Mouse (Mus musculus) neural tube, embryonic 13.5 days (tissue): ENCODE results near the gene Gnaz. TPM values are rescaled to one million over a fixed set of nuclear protein-coding genes. Genes with fewer than 3 reads are reported as not detected.

Experiments used
- ATAC-seq: fragments of 200-750 bp; cut with Nextera tagmentation; 2 replicates; pipeline ENCODE4 v1.8.0; 2017; ENCODE audit warnings: low read depth, mild to moderate bottlenecking, moderate TSS enrichment, moderate library complexity
- H3K27ac ChIP-seq: fragments of 300-500 bp; sonication (generic); replicated peaks from 2 replicates; pipeline ENCODE4 v1.5.1; 2015; ENCODE audit warnings: moderate library complexity, mild to moderate bottlenecking, inconsistent platforms
- H3K27me3 ChIP-seq: fragments of 300-500 bp; sonication (generic); 2 replicates; pipeline ENCODE4 v1.6.1; 2015; ENCODE audit warnings: mild to moderate bottlenecking, inconsistent platforms
- H3K36me3 ChIP-seq: fragments of 300-500 bp; sonication (generic); 2 replicates; pipeline ENCODE4 v1.6.1; 2015; ENCODE audit warnings: mild to moderate bottlenecking, inconsistent platforms
- H3K4me1 ChIP-seq: fragments of 300-500 bp; sonication (generic); replicated peaks from 2 replicates; pipeline ENCODE4 v1.6.1; 2015; ENCODE audit warnings: inconsistent platforms
- H3K4me2 ChIP-seq: fragments of 300-500 bp; sonication (generic); 2 replicates; pipeline ENCODE4 v1.6.1; 2015; ENCODE audit warnings: inconsistent platforms, mild to moderate bottlenecking, moderate library complexity
- H3K4me3 ChIP-seq: fragments of 300-500 bp; sonication (generic); 2 replicates; pipeline ENCODE4 v1.5.1; 2015; ENCODE audit warnings: mild to moderate bottlenecking, inconsistent platforms
- H3K9ac ChIP-seq: fragments of 300-500 bp; sonication (generic); 2 replicates; pipeline ENCODE4 v1.6.1; 2015; ENCODE audit warnings: moderate library complexity, mild to moderate bottlenecking, inconsistent platforms
- H3K9me3 ChIP-seq: fragments of 300-500 bp; sonication (generic); 2 replicates; pipeline ENCODE4 v1.6.1; 2016; ENCODE audit warnings: inconsistent platforms
- WGBS: fragments of 180-500 bp; shearing (Covaris S2); methylation state at CpG from one replicate; pipeline ENCODE4 v1.1.7; 2015; 5-methylcytosine and 5-hydroxymethylcytosine counted together
- polyA plus RNA-seq: library from polyadenylated mRNA; unstranded; fragments of >200 nt; fragmentation: Nextera tagmentation; extraction: Ambion mirVana; gene quantifications from 2 replicates; pipeline ENCODE4 v1.2.1, GENCODE M21; 2015

The Gnaz gene
- polyA plus RNA-seq = 46.1 and 51.9 TPM in 2 replicates

DNA sequence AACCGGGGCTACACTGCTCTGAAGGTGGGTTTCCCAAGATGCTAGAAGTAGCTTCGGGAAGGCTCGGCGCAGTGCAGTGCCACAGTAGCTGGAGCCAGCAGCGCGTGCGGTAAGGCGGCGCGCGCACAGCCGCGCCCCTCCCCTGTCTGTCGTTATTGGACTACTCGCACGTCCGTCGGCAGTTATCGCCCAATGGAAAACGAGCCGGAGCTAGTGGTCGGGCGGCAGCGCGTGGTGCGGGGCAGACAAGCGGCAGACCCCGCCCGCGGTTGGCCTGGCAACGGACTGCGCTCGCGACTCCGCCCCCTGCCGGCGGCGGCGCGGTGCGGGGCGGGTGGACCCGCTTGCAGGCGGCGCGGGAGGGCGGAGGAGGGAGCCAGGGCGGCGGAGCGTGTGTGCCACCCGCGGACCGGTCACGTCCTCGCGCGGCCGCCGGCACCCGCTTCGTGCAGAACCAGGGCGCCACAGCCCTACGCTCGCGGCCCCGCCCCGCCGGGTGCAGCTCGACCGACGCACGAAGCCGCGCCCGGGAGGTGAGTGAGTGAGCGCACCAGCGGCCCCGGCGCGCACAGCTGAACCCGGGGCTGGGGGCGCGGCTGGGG, at the start of gene Gnaz:
Gnaz (plus strand) TSS at position 328 of the 602 bp plus-strand sequence.
- under 1% methylated on average over 70 of the region's 83 CpGs for WGBS
- Histone ChIP-seq H3K27ac (peak within 1 kb of the TSS; percentile 72), H3K36me3 (no peaks in the 10 kb centered on the region), H3K9me3 (no peaks in the 10 kb centered on the region), H3K4me1 (peaks cover 26% of the 10 kb centered on the region), H3K4me2 (peak within 1 kb of the TSS; percentile 89), H3K9ac (peak within 1 kb of the TSS; percentile 88), H3K4me3 (peak within 1 kb of the TSS; percentile 60), H3K27me3 (peaks cover 19% of the 10 kb centered on the region)
- peak; percentile 97 for ATAC-seq

DNA sequence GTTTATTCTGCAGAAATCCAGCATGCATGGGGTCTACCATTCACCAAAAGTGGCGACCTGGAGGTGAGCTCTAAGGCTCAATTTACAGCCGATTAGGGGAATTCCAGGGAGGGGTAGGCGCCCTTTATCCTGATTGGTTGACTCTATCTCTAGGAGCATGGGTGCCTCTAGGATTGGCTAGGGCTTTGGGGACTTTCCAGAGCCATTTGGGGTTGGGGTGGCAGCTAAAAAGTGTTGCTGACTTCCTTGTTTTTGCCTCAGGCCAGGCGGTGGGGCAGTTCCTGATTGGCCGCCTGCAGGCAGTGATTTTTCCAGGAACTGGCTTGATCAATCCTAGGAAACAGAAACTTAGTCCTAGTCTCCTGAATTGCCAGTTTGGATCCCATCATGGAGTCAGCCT, 47.7 kb upstream of the Gnaz start:
- H3K4me3 ChIP-seq = no peak overlapping the region
- ATAC-seq = no peak
- WGBS = 46% methylated on average over 5 of the region's 5 CpGs
- H3K27me3 ChIP-seq = no peaks in the 10 kb centered on the region
- no peaks in the 10 kb centered on the region for H3K36me3 ChIP-seq
- no peak overlapping the region for H3K9ac ChIP-seq
- H3K4me1 ChIP-seq = no peaks in the 10 kb centered on the region
- no peak overlapping the region for H3K27ac ChIP-seq
- no peak overlapping the region for H3K4me2 ChIP-seq
- no peaks in the 10 kb centered on the region for H3K9me3 ChIP-seq

DNA sequence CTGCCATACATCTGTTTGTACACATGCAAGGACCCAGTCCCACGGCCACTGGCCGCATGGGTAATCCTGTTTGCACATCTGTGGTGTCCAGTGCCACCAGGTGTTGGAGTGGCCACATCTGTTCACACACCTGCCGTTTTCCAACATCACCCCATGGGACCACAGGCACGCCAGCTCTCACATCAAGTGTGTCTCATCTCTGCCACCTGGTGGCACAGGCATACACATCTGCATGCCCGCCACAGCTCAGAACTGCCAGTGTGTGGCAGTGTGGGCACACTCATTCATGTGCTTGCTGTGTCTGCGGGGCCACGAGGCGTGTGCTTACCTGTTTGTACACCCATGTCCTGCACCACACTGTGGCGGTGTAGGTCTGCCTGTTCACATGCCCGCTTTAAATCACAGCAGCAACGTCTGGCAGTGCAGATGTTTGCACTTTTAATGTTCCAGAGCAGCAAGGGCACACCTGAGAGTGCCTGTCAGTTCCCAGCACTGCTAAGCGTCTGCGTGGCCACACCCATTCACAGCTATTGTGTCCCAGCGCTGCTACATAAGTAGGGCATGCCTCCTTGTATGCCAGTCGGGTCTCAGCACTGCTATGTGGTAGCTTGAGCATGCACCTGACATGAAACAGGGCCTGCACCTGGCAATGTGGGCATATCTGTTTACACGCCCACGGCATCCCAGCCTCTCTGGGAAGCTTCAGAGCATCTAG, 46.0 kb upstream of the Gnaz start:
- WGBS = 44% methylated on average over 17 of the region's 17 CpGs
- peak; percentile 54 for ATAC-seq
- no peaks in the 10 kb centered on the region for H3K27me3 ChIP-seq
- no peak overlapping the region for H3K27ac ChIP-seq
- H3K36me3 ChIP-seq = no peaks in the 10 kb centered on the region
- no peak overlapping the region for H3K4me3 ChIP-seq
- H3K4me2 ChIP-seq = no peak overlapping the region
- H3K9ac ChIP-seq = no peak overlapping the region
- H3K9me3 ChIP-seq = no peaks in the 10 kb centered on the region
- H3K4me1 ChIP-seq = peaks cover 4% of the 10 kb centered on the region

DNA sequence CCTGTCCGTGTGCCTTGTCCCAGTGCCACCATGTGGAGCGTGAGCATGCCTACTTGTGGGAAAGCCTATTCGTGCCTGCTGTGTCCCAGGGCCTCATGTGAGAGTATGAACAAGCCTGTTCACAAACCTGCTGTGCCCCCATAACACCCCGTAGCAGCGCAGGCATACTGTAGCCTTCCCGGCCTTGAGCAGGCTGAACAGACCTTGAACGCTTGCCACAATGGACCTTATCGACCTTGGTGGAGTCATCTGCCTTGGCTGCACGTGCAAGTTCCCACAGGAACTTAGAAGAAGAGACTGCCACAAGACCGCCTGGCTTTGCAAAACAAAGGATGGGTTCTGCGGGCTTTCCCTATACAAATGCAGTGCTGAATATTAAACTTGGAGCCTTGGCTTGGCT, 45.4 kb upstream of the Gnaz start:
- WGBS = 91% methylated on average over 11 of the region's 11 CpGs
- no peak overlapping the region for H3K4me2 ChIP-seq
- no peak overlapping the region for H3K4me3 ChIP-seq
- no peaks in the 10 kb centered on the region for H3K36me3 ChIP-seq
- no peaks in the 10 kb centered on the region for H3K27me3 ChIP-seq
- H3K27ac ChIP-seq = no peak overlapping the region
- peaks cover 4% of the 10 kb centered on the region for H3K4me1 ChIP-seq
- ATAC-seq = no peak
- H3K9ac ChIP-seq = no peak overlapping the region
- no peaks in the 10 kb centered on the region for H3K9me3 ChIP-seq

DNA sequence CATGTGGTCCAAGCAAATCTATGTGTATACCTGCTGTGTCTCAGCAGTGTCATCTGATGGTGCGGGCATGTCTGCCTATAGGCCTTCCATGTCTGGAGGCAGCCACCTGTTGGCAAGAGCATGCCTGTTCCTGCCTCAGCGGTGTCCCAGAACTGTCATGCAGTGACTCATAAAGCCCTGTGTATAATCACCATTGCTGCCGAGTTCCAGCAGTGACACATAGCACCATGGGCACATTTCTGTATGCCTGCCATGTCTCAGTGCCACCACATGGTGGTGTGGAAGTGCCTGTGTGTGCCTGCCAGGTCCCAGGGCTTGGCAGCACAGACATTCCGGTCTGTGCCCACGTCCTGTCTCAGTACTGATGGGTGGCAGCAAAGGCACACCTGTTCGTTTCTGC, 44.2 kb upstream of the Gnaz start:
- Histone ChIP-seq H3K27ac (no peak overlapping the region), H3K9me3 (no peaks in the 10 kb centered on the region), H3K9ac (no peak overlapping the region), H3K4me1 (peaks cover 4% of the 10 kb centered on the region), H3K27me3 (no peaks in the 10 kb centered on the region), H3K4me2 (no peak overlapping the region), H3K36me3 (no peaks in the 10 kb centered on the region), H3K4me3 (no peak overlapping the region)
- 60% methylated on average over 6 of the region's 6 CpGs for WGBS
- peak; percentile 45; the same call in 1 of the 2 replicates for ATAC-seq

DNA sequence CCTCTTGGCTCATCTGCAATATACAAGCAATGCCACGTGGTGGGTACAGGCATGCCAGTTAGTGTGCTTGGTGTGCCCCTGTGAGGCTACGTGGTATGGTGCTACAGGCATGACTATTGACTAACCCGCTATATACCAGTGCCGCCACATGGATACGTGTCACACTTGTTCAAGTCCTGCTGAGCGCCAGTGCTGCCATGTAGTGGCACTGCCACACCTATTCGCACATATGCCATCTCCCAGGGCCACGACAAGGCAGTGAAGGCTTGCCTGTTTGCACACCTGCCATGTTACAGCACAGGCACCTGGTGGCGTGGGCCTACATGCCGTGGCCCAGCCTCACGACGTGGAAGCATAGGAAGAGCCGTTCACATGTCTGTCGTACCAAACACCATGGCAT, 42.7 kb upstream of the Gnaz start:
- H3K4me1 ChIP-seq = peaks cover 4% of the 10 kb centered on the region
- H3K4me3 ChIP-seq = no peak overlapping the region
- 90% methylated on average over 14 of the region's 14 CpGs for WGBS
- no peaks in the 10 kb centered on the region for H3K9me3 ChIP-seq
- H3K4me2 ChIP-seq = no peak overlapping the region
- no peak for ATAC-seq
- no peaks in the 10 kb centered on the region for H3K36me3 ChIP-seq
- H3K27me3 ChIP-seq = no peaks in the 10 kb centered on the region
- H3K27ac ChIP-seq = no peak overlapping the region
- no peak overlapping the region for H3K9ac ChIP-seq

DNA sequence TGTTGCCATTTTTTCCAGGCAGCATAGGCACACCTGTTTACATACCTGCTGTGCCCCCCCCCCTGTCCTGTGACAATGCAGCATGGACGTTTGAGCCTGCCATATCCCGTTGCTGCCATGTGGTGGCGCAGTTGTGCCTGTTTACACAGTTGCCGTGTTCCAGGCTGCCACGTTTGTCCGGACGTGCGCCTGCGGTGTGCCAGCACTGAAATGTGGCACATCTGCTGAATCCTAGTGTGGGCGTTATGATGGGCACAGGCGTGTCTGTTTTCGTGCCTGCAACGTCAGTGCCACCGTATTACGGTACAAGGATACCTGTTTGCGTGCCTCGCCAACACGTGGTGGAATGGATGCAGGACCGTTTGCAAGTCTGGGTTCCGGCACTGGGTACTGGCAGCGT, 41.7 kb upstream of the Gnaz start:
- H3K9ac ChIP-seq = no peak overlapping the region

DNA sequence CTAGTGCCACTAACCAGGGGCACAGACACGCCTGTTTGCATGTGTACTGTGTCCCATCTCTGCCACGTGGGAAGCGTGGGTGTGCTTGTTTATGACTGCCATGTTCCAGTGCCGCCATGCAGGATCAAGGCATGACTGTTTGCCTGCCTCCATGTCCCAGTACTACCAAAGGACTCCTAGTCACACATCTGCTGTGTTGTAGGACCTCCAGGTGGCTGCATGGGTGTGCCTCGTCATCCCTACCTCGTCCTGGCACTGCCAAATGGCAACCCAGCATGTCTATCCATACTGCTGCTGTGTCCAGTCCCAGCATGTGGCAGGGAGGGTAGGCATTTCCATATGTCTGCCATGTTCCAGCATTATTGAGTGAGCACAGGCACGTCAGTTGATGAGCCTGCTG, 38.7 kb upstream of the Gnaz start:
- H3K4me3 ChIP-seq = no peak overlapping the region
- H3K36me3 ChIP-seq = no peaks in the 10 kb centered on the region
- no peak overlapping the region for H3K9ac ChIP-seq
- H3K27ac ChIP-seq = no peak overlapping the region
- no peaks in the 10 kb centered on the region for H3K27me3 ChIP-seq
- no peak for ATAC-seq
- no peaks in the 10 kb centered on the region for H3K9me3 ChIP-seq
- H3K4me1 ChIP-seq = peaks cover 4% of the 10 kb centered on the region
- 83% methylated on average over 7 of the region's 7 CpGs for WGBS
- no peak overlapping the region for H3K4me2 ChIP-seq

More for the DNA sequence above, 41.7 kb upstream of the Gnaz start:
- H3K27ac ChIP-seq = no peak overlapping the region
- peak; percentile 14; the same call in 1 of the 2 replicates for ATAC-seq
- WGBS = 15% methylated on average over 21 of the region's 21 CpGs
- H3K27me3 ChIP-seq = no peaks in the 10 kb centered on the region
- H3K36me3 ChIP-seq = no peaks in the 10 kb centered on the region
- H3K4me3 ChIP-seq = peak overlapping the region; percentile 14; the same call in 1 of the 2 replicates
- H3K4me1 ChIP-seq = peaks cover 4% of the 10 kb centered on the region
- H3K4me2 ChIP-seq = peak overlapping the region; percentile 48
- no peaks in the 10 kb centered on the region for H3K9me3 ChIP-seq

DNA sequence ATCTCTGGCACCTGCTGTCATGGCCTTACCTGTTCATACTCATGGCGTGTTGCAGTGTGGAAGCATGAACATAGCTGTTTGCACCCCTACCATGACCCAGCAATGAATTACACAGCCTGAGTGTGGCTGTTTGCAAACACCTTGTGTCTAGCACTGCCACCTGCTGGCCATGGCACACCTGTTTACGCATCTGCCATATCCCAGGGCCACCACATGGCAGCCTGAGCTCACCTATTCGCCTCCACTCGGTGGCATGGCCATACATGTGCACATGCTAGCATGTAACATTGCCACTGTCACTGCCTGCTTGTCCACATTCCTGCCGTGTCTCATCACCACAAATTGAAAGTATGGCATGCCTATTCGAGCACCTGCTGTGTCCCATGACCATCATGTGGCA, 37.4 kb upstream of the Gnaz start:
- H3K9ac ChIP-seq = no peak overlapping the region
- no peak for ATAC-seq
- no peak overlapping the region for H3K27ac ChIP-seq
- peaks cover 4% of the 10 kb centered on the region for H3K4me1 ChIP-seq
- no peaks in the 10 kb centered on the region for H3K27me3 ChIP-seq
- no peak overlapping the region for H3K4me3 ChIP-seq
- H3K9me3 ChIP-seq = no peaks in the 10 kb centered on the region
- H3K4me2 ChIP-seq = no peak overlapping the region
- WGBS = 75% methylated on average over 6 of the region's 6 CpGs
- no peaks in the 10 kb centered on the region for H3K36me3 ChIP-seq

DNA sequence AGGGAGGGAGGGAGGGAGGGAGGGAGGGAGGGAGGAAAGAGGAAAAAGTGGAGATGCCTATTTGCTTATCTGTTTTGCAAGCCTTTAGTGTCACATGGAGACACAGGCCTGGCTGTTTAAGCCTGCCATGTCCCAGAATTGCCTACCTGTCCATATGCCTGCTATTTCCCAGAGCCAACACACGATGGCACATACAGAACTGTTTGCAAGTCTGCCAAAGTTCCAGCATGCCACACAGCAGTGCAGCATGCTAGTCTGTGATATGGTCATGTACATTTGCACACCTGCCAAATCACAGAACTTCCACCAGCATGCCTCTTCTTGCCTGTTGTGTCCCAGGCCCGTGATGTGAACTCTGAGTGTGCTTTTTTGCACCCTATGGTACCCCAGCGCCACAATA, 36.4 kb upstream of the Gnaz start:
- Histone ChIP-seq H3K9ac (no peak overlapping the region), H3K36me3 (no peaks in the 10 kb centered on the region), H3K9me3 (no peaks in the 10 kb centered on the region), H3K4me3 (no peak overlapping the region), H3K4me2 (no peak overlapping the region), H3K27ac (no peak overlapping the region), H3K4me1 (peaks cover under 1% of the 10 kb centered on the region; the same call in 1 of the 2 replicates), H3K27me3 (no peaks in the 10 kb centered on the region)
- 88% methylated on average over 3 of the region's 3 CpGs for WGBS
- ATAC-seq = no peak

DNA sequence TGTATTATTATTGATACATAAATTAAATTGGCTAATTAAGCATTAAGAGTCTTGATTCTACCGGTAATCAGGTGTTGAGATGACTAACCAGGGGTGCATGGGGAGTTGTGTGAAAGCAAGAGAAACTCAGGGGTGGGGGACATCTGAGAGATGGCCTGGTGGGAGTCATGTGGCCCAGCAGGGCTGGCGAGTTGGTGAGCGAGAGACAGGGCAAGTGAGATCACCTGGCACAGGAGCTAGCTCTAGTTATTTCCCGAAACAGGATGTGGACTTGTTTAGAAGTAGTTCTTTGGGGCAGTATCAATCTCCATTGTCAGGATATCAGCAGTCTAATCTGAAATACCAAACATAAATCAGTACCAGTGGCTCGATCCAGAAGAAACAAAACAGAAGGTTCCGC, 35.3 kb upstream of the Gnaz start:
- ATAC-seq = no peak
- H3K27me3 ChIP-seq = no peaks in the 10 kb centered on the region
- H3K4me3 ChIP-seq = no peak overlapping the region
- H3K9me3 ChIP-seq = no peaks in the 10 kb centered on the region
- no peak overlapping the region for H3K4me2 ChIP-seq
- no peak overlapping the region for H3K9ac ChIP-seq
- WGBS = 86% methylated on average over 6 of the region's 6 CpGs
- no peaks in the 10 kb centered on the region for H3K36me3 ChIP-seq
- no peak overlapping the region for H3K27ac ChIP-seq
- H3K4me1 ChIP-seq = no peaks in the 10 kb centered on the region

DNA sequence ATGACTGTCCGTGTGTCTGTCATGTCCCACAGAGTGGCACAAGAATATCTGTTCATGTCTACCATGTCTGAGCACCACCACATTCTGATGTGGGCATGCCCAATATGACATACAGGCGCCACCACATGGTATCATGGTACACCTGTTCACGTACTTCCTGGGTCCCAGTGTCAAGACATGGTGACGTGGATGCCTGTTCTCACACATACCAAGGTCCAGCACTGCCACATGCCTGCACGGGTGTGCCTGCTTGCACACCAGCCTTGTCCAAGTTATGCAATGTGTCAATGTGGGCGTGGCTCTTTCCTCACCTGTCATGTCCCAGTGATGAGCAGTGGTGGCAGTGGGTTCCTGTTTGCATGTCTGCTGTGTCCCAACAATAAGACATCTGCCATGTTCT, 34.5 kb upstream of the Gnaz start:
- no peaks in the 10 kb centered on the region for H3K4me1 ChIP-seq
- no peaks in the 10 kb centered on the region for H3K9me3 ChIP-seq
- no peak overlapping the region for H3K27ac ChIP-seq
- no peaks in the 10 kb centered on the region for H3K36me3 ChIP-seq
- 86% methylated on average over 6 of the region's 6 CpGs for WGBS
- H3K4me3 ChIP-seq = no peak overlapping the region
- H3K4me2 ChIP-seq = no peak overlapping the region
- no peaks in the 10 kb centered on the region for H3K27me3 ChIP-seq
- ATAC-seq = no peak
- H3K9ac ChIP-seq = no peak overlapping the region
